Mouse (Mus musculus): ENCODE data around the gene Gm20422.
"Not testable (repeated sequence)": the region's sequence is repeated elsewhere in the genome, so short reads cannot be mapped to it uniquely, and the experiment has no call there.

Gm20422 gene

DNA sequence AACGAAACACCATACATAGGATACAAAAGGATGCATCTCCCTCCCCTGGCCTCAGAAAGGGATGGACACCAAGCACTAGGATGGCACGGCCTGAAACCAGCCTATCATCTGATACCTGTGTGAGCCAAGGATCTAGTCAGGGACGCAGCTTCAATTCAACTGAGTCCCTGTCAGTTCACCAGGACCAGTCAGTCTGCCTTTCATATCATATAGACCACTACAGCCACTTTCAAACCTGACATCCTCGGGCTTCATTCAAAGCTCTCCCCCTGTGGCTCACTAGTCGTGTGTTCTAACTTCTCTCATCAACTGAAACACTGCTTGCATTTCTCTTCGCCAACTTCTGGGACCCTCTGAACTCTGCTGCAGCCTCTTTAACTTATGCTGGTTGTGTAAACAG lies 59.3 kb downstream of the Gm20422 start:
- peak in 1 of 2 experiments; percentile 42 for DNase-seq (ENCODE audit: inconsistent age in 2 of 2, low spot score in 1 of 2)

GRCm38 (mm10) chr8:69713516-69713915 lies 61.2 kb downstream of the Gm20422 start:
- DNase-seq (ENCODE audit: inconsistent age in 2 of 2, low spot score in 1 of 2), result no peak

GRCm38 (mm10) chr8:69710624-69711023 lies 64.1 kb downstream of the Gm20422 start, which contains the start of gene Zfp869:
Gene Zfp869, minus strand, starts transcription at chr8:69710724.
- DNase-seq (ENCODE audit: inconsistent age in 2 of 2, low spot score in 1 of 2), result not testable (repeated sequence)

DNA sequence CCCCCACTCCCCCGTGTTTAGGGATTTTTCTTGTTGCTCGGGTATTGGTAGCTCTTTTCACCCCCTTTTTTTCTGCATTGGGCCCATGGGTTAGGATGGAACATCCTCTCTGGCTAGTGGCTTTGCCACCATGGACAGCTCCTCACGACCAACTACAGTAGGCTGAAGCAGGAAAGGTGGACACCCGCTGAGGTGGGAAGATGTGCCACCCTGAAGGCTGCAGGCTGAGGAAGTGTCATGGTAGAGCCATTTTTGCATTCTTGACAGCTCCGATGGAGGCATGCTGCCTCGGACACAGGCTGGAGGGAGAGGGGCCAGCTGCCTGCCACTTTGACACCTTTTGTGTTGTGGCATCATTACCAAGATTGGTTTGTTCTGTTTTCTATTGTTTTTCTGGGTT lies 72.9 kb downstream of the Gm20422 start:
- peak in 1 of 2 experiments; percentile 22 for DNase-seq (ENCODE audit: inconsistent age in 2 of 2, low spot score in 1 of 2)
